Mouse (Mus musculus) large intestine, adult 2 months (tissue): ENCODE measurements around the gene Zbed5. TPM values are rescaled to one million over a fixed set of nuclear protein-coding genes. Genes with fewer than 3 reads are reported as not detected.
"Not testable (repeated sequence)": the region's sequence is repeated elsewhere in the genome, so short reads cannot be mapped to it uniquely, and the experiment has no call there.

Experiments used
- DNase-seq: peaks from one replicate; pipeline ENCODE4 v3.0.0-alpha.2; 2012; ENCODE audit warnings: low read depth, low spot score
- WGBS: fragments of 180-500 bp; shearing (Covaris S2); methylation state at CpG from one replicate; pipeline ENCODE4 v1.1.7; 2018; 5-methylcytosine and 5-hydroxymethylcytosine counted together
- polyA plus RNA-seq: library from polyadenylated mRNA; depleted of rRNA; stranded (reverse); fragments of >200 nt; gene quantifications from 2 replicates; pipeline ENCODE4 v1.2.3, GENCODE M21; 2012; rRNA removed

Zbed5 gene
- polyA plus RNA-seq, 1 experiment = 0.17 TPM

- DNase-seq = not testable (repeated sequence)
- 1% methylated on average over 49 of the region's 82 CpGs for WGBS
Measured at GRCm38 (mm10) chr5:129942073-129942939, 46.8 kb downstream of the Zbed5 start.

- no peak for DNase-seq
- 77% methylated on average over 1 of the region's 1 CpGs for WGBS
Measured at GRCm38 (mm10) chr5:129943402-129943801, 47.9 kb downstream of the Zbed5 start.

GRCm38 (mm10) chr5:129947528-129948033 is 52.1 kb downstream of the Zbed5 start:
- WGBS = 39% methylated on average over 2 of the region's 2 CpGs
- DNase-seq = no peak

DNA sequence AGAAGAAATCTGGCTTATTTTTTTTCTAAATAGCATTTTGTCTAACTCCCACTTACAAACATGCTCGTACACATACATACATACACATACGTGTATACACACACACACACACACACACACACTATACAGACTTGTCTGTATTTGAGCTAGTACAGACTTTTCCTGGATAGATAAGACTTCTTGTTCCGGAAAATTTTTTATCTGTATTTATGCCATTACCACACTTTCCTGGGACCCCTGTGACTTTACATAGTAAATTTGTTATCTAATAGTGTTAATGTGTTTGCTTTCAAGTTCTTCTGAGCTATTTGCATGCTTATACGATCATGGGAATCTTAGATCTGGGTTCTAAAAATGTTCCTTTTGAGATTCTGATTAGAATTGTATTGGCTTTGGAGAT is 56.6 kb downstream of the Zbed5 start:
- 96% methylated on average over 4 of the region's 4 CpGs for WGBS

More for the DNA sequence above, 56.6 kb downstream of the Zbed5 start:
- no peak for DNase-seq

Other genes with a start within 250 kb of the Zbed5 start
- 0.73 and 1.0 TPM in 2 replicates for gene Zfp11, start 225.6 kb upstream of the Zbed5 start, polyA plus RNA-seq
- not detected in 2 replicates for gene Sept14, start 187.2 kb upstream of the Zbed5 start, polyA plus RNA-seq
- gene Mrps17, start 180.2 kb upstream of the Zbed5 start, polyA plus RNA-seq = 54.7 and 64.0 TPM in 2 replicates
- gene Nipsnap2, start 170.7 kb upstream of the Zbed5 start, polyA plus RNA-seq = 26.5 and 37.9 TPM in 2 replicates
- gene Psph, start 108.3 kb upstream of the Zbed5 start, polyA plus RNA-seq = 9.0 and 11.4 TPM in 2 replicates
- 6.9 and 7.6 TPM in 2 replicates for gene Sumf2, start 48.7 kb upstream of the Zbed5 start, polyA plus RNA-seq
- 876 and 1,051 TPM in 2 replicates for gene Chchd2, start 8.3 kb upstream of the Zbed5 start, polyA plus RNA-seq
- gene Phkg1, start 2.8 kb downstream of the Zbed5 start, polyA plus RNA-seq = 0.27 and 0.31 TPM in 2 replicates
- gene Nupr1l, start 12.8 kb downstream of the Zbed5 start, polyA plus RNA-seq = 1.4 and 1.9 TPM in 2 replicates
- gene Vkorc1l1, start 46.2 kb downstream of the Zbed5 start, polyA plus RNA-seq = 19.2 and 19.7 TPM in 2 replicates
- 25.9 and 32.9 TPM in 2 replicates for gene Gusb, start 107.3 kb downstream of the Zbed5 start, polyA plus RNA-seq
- gene Asl, start 133.5 kb downstream of the Zbed5 start, polyA plus RNA-seq = 34.7 and 39.6 TPM in 2 replicates
- 13.1 and 13.4 TPM in 2 replicates for gene Crcp, start 133.6 kb downstream of the Zbed5 start, polyA plus RNA-seq
- 6.9 and 7.7 TPM in 2 replicates for gene Tpst1, start 177.6 kb downstream of the Zbed5 start, polyA plus RNA-seq
- 1.3 and 1.5 TPM in 2 replicates for gene Kctd7, start 249.1 kb downstream of the Zbed5 start, polyA plus RNA-seq